Mouse (Mus musculus): ENCODE measurements at regions not wholly inside any gene's neighbourhood (a gene's known extent, or its start where the extent isn't known, plus 50 kb on each side); places are given as distances from the start of the nearest gene placed in this dataset.
A peak's percentile ranks its signal among the peaks of the same experiment; 100 is the strongest.

- Histone ChIP-seq H3K27me3 (replicated peaks) (peaks cover 3% of the 10 kb centered on the region; the same call in 1 of the 2 replicates), H3K4me1 (peaks cover 10% of the 10 kb centered on the region), H3K36me3 (no peaks in the 10 kb centered on the region), H3K4me3 (replicated peaks) (no peak overlapping the region), H3K27ac (replicated peaks) (no peak overlapping the region), H3K4me2 (peak overlapping the region; percentile 46), H3K9ac (replicated peaks) (no peak overlapping the region), H3K9me3 (replicated peaks) (no peaks in the 10 kb centered on the region)
- WGBS: 24% methylated on average over 25 of the region's 25 CpGs
- ATAC-seq (ENCODE audit: low FRiP score): peak; percentile 91
These were observed 78.1 kb upstream of the Prok2 start for GRCm38 (mm10) chr6:99803983-99804904.

- Histone ChIP-seq H3K9ac (replicated peaks) (no peak overlapping the region), H3K9me3 (replicated peaks) (no peaks in the 10 kb centered on the region), H3K4me1 (peaks cover 10% of the 10 kb centered on the region), H3K27me3 (replicated peaks) (peaks cover 5% of the 10 kb centered on the region; the same call in 1 of the 2 replicates), H3K4me2 (no peak overlapping the region), H3K4me3 (replicated peaks) (no peak overlapping the region), H3K27ac (replicated peaks) (no peak overlapping the region), H3K36me3 (no peaks in the 10 kb centered on the region)
- 83% methylated on average over 6 of the region's 6 CpGs for WGBS
- no peak for ATAC-seq (ENCODE audit: low FRiP score)
These were observed 74.7 kb upstream of the Prok2 start for GRCm38 (mm10) chr6:99800919-99801318.

GRCm38 (mm10) chr6:99800324-99800723 lies 74.1 kb upstream of the Prok2 start:
- Histone ChIP-seq H3K4me1 (peaks cover 10% of the 10 kb centered on the region), H3K27me3 (replicated peaks) (peaks cover 5% of the 10 kb centered on the region; the same call in 1 of the 2 replicates), H3K4me2 (no peak overlapping the region), H3K27ac (replicated peaks) (no peak overlapping the region), H3K9me3 (replicated peaks) (no peaks in the 10 kb centered on the region), H3K9ac (replicated peaks) (no peak overlapping the region), H3K36me3 (no peaks in the 10 kb centered on the region), H3K4me3 (replicated peaks) (no peak overlapping the region)
- peak; percentile 38; the same call in 1 of the 2 replicates for ATAC-seq (ENCODE audit: low FRiP score)
- WGBS: 49% methylated on average over 14 of the region's 14 CpGs

- no peak overlapping the region for H3K4me2 ChIP-seq
- H3K4me1 ChIP-seq: no peaks in the 10 kb centered on the region
- H3K27me3 ChIP-seq (replicated peaks): peaks cover 14% of the 10 kb centered on the region; the same call in 1 of the 2 replicates
- 93% methylated on average over 12 of the region's 12 CpGs for WGBS
- no peaks in the 10 kb centered on the region for H3K9me3 ChIP-seq (replicated peaks)
- H3K9ac ChIP-seq (replicated peaks): no peak overlapping the region
- no peak for ATAC-seq (ENCODE audit: low FRiP score)
- no peak overlapping the region for H3K4me3 ChIP-seq (replicated peaks)
- no peaks in the 10 kb centered on the region for H3K36me3 ChIP-seq
- H3K27ac ChIP-seq (replicated peaks): no peak overlapping the region
These were observed 70.2 kb upstream of the Prok2 start for GRCm38 (mm10) chr6:99796390-99796789.

- 71% methylated on average over 10 of the region's 10 CpGs for WGBS
- Histone ChIP-seq H3K36me3 (no peaks in the 10 kb centered on the region), H3K9ac (replicated peaks) (no peak overlapping the region), H3K4me1 (no peaks in the 10 kb centered on the region), H3K4me3 (replicated peaks) (no peak overlapping the region), H3K4me2 (no peak overlapping the region), H3K27me3 (replicated peaks) (peaks cover 13% of the 10 kb centered on the region; the same call in 1 of the 2 replicates), H3K9me3 (replicated peaks) (no peaks in the 10 kb centered on the region), H3K27ac (replicated peaks) (no peak overlapping the region)
- ATAC-seq (ENCODE audit: low FRiP score): no peak
These were observed 67.4 kb upstream of the Prok2 start for GRCm38 (mm10) chr6:99793546-99793945.

GRCm38 (mm10) chr6:99792353-99792752 lies 66.2 kb upstream of the Prok2 start:
- no peak overlapping the region for H3K4me2 ChIP-seq
- 79% methylated on average over 10 of the region's 10 CpGs for WGBS
- no peaks in the 10 kb centered on the region for H3K9me3 ChIP-seq (replicated peaks)
- H3K27me3 ChIP-seq (replicated peaks): peaks cover 11% of the 10 kb centered on the region; the same call in 1 of the 2 replicates
- no peak for ATAC-seq (ENCODE audit: low FRiP score)
- H3K9ac ChIP-seq (replicated peaks): no peak overlapping the region
- no peak overlapping the region for H3K4me3 ChIP-seq (replicated peaks)
- no peak overlapping the region for H3K27ac ChIP-seq (replicated peaks)
- H3K4me1 ChIP-seq: no peaks in the 10 kb centered on the region
- no peaks in the 10 kb centered on the region for H3K36me3 ChIP-seq

- ATAC-seq (ENCODE audit: low FRiP score): no peak
- H3K4me2 ChIP-seq: no peak overlapping the region
- no peak overlapping the region for H3K9ac ChIP-seq (replicated peaks)
- H3K27ac ChIP-seq (replicated peaks): no peak overlapping the region
- H3K27me3 ChIP-seq (replicated peaks): 0 out of 2 replicates have a peak, but pooled peaks cover 6% of the 10 kb centered on the region
- H3K36me3 ChIP-seq: no peaks in the 10 kb centered on the region
- no peaks in the 10 kb centered on the region for H3K9me3 ChIP-seq (replicated peaks)
- H3K4me1 ChIP-seq: peaks cover 3% of the 10 kb centered on the region; the same call in 1 of the 2 replicates
- no peak overlapping the region for H3K4me3 ChIP-seq (replicated peaks)
- 72% methylated on average over 7 of the region's 7 CpGs for WGBS
These were observed 60.8 kb upstream of the Prok2 start for GRCm38 (mm10) chr6:99786977-99787376.

GRCm38 (mm10) chr6:99785212-99785611 lies 59.0 kb upstream of the Prok2 start:
- no peak for ATAC-seq (ENCODE audit: low FRiP score)

GRCm38 (mm10) chr6:99784804-99785203 lies 58.6 kb upstream of the Prok2 start:
- Histone ChIP-seq H3K27me3 (replicated peaks) (0 out of 2 replicates have a peak, but pooled peaks cover 9% of the 10 kb centered on the region), H3K27ac (replicated peaks) (no peak overlapping the region), H3K9me3 (replicated peaks) (no peaks in the 10 kb centered on the region), H3K4me3 (replicated peaks) (no peak overlapping the region), H3K36me3 (no peaks in the 10 kb centered on the region), H3K9ac (replicated peaks) (no peak overlapping the region), H3K4me1 (peaks cover 3% of the 10 kb centered on the region; the same call in 1 of the 2 replicates), H3K4me2 (no peak overlapping the region)
- WGBS: 85% methylated on average over 3 of the region's 3 CpGs
- ATAC-seq (ENCODE audit: low FRiP score): no peak

More at GRCm38 (mm10) chr6:99785212-99785611, 59.0 kb upstream of the Prok2 start:
- Histone ChIP-seq H3K4me3 (replicated peaks) (no peak overlapping the region), H3K9ac (replicated peaks) (no peak overlapping the region), H3K36me3 (no peaks in the 10 kb centered on the region), H3K4me2 (no peak overlapping the region), H3K27me3 (replicated peaks) (0 out of 2 replicates have a peak, but pooled peaks cover 9% of the 10 kb centered on the region), H3K4me1 (peaks cover 3% of the 10 kb centered on the region; the same call in 1 of the 2 replicates), H3K9me3 (replicated peaks) (no peaks in the 10 kb centered on the region), H3K27ac (replicated peaks) (no peak overlapping the region)
- 81% methylated on average over 6 of the region's 6 CpGs for WGBS

GRCm38 (mm10) chr6:99784285-99784684 lies 58.1 kb upstream of the Prok2 start:
- 52% methylated on average over 8 of the region's 8 CpGs for WGBS
- Histone ChIP-seq H3K4me3 (replicated peaks) (no peak overlapping the region), H3K4me2 (no peak overlapping the region), H3K27ac (replicated peaks) (no peak overlapping the region), H3K4me1 (peaks cover 3% of the 10 kb centered on the region; the same call in 1 of the 2 replicates), H3K27me3 (replicated peaks) (0 out of 2 replicates have a peak, but pooled peaks cover 9% of the 10 kb centered on the region), H3K9me3 (replicated peaks) (no peaks in the 10 kb centered on the region), H3K36me3 (no peaks in the 10 kb centered on the region), H3K9ac (replicated peaks) (0 out of 2 replicates have a peak overlapping the region, but pooled peaks have one; percentile 3)
- ATAC-seq (ENCODE audit: low FRiP score): no peak

- Histone ChIP-seq H3K27me3 (replicated peaks) (0 out of 2 replicates have a peak, but pooled peaks cover 12% of the 10 kb centered on the region), H3K36me3 (no peaks in the 10 kb centered on the region), H3K4me1 (peaks cover 3% of the 10 kb centered on the region; the same call in 1 of the 2 replicates), H3K27ac (replicated peaks) (no peak overlapping the region), H3K4me2 (no peak overlapping the region), H3K4me3 (replicated peaks) (no peak overlapping the region), H3K9me3 (replicated peaks) (no peaks in the 10 kb centered on the region), H3K9ac (replicated peaks) (no peak overlapping the region)
- 80% methylated on average over 2 of the region's 2 CpGs for WGBS
- ATAC-seq (ENCODE audit: low FRiP score): no peak
These were observed 56.8 kb upstream of the Prok2 start for GRCm38 (mm10) chr6:99782996-99783395.

All from neural tube, embryonic 15.5 days (tissue).